Mouse (Mus musculus): Measurements from ENCODE around the gene Qpctl.
"Not testable (repeated sequence)": the region's sequence is repeated elsewhere in the genome, so short reads cannot be mapped to it uniquely, and the experiment has no call there.

Qpctl gene

DNA sequence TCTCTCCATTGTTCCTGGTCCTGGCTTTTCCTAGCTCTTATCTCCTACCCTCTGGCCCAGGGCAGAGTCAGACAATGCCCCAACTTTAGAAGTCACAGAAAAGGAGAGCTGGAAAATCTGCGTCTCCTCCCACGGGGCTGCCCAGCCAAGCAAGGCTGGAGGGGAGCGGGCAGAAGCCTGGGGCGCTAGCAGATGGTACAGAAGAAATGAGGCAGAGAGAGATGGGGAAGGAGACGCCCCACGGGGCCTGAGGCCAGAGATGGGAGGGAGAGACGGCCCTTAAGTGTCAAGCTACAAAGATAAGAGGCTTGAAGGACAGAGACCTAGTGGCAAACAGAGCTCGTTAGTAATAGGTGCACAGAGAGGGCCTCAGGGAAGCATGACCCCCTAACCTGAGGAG, 22.7 kb upstream of the Qpctl start:
- POLR2A ChIA-PET, result interaction anchor here in 3 of 4 experiments (0.6 to 1.5 kb wide), 9 partner anchors 16 to 32 kb away, joined by 3 to 4 read pairs (median 3); partner anchors contain the start of gene Snrpd2 (in 1 of the 3)
- CTCF ChIA-PET, result interaction anchor here in 2 of 4 experiments (0.8 to 1.8 kb wide), 8 partner anchors 26 to 129 kb away, joined by 3 to 6 read pairs (median 4); no protein-coding TSS in a partner anchor

DNA sequence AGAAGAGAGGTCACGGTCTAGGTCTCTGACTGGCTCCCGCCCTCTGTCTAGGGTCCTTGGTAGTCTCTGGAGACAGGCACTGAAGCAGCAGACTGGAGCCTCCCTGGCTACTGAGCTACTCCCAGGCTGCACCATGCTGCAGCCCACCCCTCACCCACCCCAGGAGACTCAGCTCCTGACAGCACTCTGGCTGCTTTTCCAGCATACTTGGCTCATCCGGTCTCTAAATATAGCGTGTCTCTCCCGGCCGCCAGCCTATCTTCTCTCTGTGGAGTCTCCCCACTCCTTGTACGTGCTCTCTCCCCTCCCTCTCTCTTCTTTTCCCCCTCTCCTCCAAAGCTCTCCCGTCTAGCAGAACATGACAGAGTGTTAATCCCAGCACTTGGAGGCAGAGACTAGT, 21.1 kb upstream of the Qpctl start:
- POLR2A ChIA-PET, result interaction anchor here in 1 of 4 experiments (1.5 kb wide), 1 partner anchor 32 kb away, joined by 3 read pairs; no protein-coding TSS in a partner anchor
- CTCF ChIA-PET, result interaction anchor here in 1 of 4 experiments (0.6 kb wide), 1 partner anchor 31 kb away, joined by 3 read pairs; no protein-coding TSS in a partner anchor

DNA sequence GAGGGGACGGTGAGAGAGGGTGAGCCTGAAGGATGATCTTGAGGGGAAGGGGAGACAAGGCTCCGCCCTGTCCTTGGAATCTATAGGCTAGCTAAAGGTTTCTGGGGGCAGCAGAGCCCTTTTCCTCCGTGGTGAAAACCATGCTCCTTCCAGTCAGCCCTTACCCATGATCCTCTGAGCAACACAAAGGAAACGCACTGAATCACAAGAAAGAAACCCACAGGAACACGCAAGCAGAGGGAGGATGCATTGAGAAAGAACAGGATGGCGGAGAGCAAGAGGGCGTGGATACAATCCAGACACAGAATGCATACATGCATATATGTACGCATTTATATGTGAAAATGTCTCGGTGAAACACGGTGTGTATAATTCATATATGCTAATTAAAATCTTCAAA, 20.4 kb upstream of the Qpctl start:
- POLR2A ChIA-PET, result interaction anchor here in 1 of 4 experiments (1.2 to 1.5 kb wide), 2 partner anchors 8 to 33 kb away, joined by 3 read pairs; no protein-coding TSS in a partner anchor
- CTCF ChIA-PET, result interaction anchor here in 2 of 4 experiments (1.0 to 1.2 kb wide), 2 partner anchors 37 to 48 kb away, joined by 3 read pairs; no protein-coding TSS in a partner anchor

DNA sequence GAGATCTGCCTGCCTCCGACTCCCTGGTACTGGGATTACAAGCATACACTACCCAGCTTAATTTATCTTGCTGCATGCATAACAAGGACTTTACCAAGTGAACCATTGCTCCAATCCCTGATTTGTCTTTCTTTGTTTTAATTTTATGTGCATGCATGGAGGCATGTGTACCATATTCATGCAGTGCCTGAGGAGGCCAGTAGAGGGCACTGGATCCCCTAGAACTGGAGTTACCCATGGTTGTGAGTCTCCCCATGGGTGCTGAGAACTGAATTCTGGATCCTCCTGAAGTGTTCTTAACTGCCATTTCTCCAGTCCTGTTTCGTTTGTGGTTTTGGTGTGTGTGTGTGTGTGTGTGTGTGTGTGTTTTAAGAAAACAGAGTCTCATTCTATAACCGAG, 17.9 kb upstream of the Qpctl start:
- ChIA-PET POLR2A (interaction anchor here in 2 of 4 experiments (1.4 to 1.5 kb wide), 2 partner anchors 47 kb away, joined by 3 to 4 read pairs; partner anchors contain the start of gene Fbxo46 (in 1 of the 2)), CTCF (interaction anchor here in 1 of 4 experiments (1.1 kb wide), 1 partner anchor 14 kb away, joined by 4 read pairs; no protein-coding TSS in a partner anchor)

DNA sequence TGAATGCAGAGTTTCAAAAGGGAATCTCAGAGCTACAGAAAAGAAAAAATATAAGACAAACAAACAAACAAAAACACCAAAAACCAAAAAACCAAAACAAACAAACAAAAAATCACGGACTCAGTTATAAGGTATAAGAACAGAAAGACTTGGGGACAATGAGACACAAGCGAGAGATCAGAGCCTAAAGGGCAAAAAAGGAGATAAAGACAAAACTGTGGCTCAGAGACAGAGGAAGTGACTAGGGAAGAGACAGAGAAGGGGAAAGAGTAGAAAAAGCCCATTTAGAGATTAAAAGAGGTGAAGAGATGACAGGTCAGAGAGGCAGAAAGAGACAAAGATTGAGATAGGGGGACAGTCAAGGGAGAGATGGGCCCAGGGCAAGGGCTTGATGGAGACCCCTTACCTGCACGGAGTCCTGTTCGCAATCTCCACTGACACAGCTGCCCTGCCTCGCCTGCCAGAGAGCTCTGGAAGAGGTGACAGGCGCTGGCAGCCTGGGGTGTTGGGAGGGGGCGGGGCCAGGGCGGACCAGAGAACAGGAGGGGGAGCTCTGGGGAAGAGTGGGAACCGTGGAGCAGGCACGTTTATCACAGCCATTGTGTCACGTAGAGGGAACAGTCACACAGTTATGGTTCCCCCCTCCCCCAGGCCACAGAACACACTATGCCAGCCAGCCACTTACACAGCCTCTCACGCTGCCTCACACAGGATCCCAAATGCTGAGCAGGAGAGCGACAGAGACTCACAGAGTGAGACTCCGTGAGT, 16.7 kb upstream of the Qpctl start, which contains the start of gene Gipr:
Gene Gipr (minus strand): TSS at position 472 of the 768 bp plus-strand sequence.
- CTCF ChIA-PET, result interaction anchor here in 3 of 4 experiments (0.5 to 3.8 kb wide), 10 partner anchors 10 to 340 kb away, joined by 3 to 31 read pairs (median 4); partner anchors contain the start of genes Eml2 (in 1 of the 3), Opa3 (in 1 of the 3) and Six5 (in 1 of the 3)

DNA sequence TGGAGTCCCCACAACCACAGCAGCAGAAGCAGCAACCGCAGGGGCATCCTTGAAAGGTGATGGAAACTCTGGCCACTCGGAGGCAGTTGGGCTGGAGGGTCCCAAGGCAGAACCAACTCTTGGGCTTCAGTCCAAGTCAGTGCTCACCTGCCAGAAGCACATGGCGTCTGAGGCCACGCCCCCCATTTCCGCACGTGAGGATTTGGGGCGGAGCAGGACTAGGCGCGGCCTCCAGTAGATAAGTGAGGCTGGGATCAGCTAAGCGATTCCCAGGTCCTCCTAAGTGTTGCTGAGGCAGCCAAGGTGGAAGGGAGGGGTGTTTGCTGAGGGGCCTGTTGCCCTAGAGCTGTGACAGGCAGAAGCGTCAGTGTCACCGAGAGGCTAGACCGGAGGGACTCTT, 15.9 kb upstream of the Qpctl start:
- ChIA-PET CTCF (interaction anchor here (0.6 to 3.8 kb wide), 24 partner anchors 9 to 273 kb away, joined by 3 to 31 read pairs (median 4); partner anchors contain the start of genes Eml2 (in 1 of the 4) and Six5 (in 1 of the 4)), POLR2A (interaction anchor here in 3 of 4 experiments (0.6 to 3.4 kb wide), 21 partner anchors 9 to 205 kb away, joined by 3 to 21 read pairs (median 5); partner anchors contain the start of genes Eml2 (in 1 of the 3), Fosb (in 1 of the 3), Snrpd2 (in 1 of the 3) and Vasp (in 1 of the 3))

More for the DNA sequence above, 16.7 kb upstream of the Qpctl start, which contains the start of gene Gipr:
- POLR2A ChIA-PET, result interaction anchor here in 3 of 4 experiments (0.6 to 3.4 kb wide), 12 partner anchors 8 to 161 kb away, joined by 3 to 21 read pairs (median 4); partner anchors contain the start of genes Eml2 (in 1 of the 3), Fbxo46 (in 1 of the 3) and Gm4969 (in 1 of the 3)

DNA sequence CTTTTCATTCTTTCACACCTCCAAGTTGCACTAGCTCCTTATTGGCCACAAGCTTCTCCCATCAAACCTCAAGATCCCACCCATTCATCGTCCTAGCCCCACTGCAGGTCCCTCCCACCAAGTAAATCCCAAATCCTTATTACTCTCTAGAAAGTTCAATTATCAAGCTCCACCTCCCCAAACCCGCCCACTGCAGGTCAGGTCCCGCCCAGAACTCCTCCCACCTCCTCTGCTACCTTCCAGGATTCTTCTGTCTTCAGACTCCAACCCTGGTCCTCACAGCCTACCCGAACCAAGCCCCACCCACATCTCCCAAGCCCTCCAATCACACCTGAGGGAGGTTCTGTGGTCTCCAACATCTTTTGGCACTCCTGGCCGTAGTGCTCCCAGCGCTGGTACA, 15.1 kb upstream of the Qpctl start:
- CTCF ChIA-PET, result interaction anchor here (0.5 to 3.8 kb wide), 51 partner anchors 8 to 272 kb away, joined by 3 to 31 read pairs (median 4); partner anchors contain the start of genes Eml2 (in 1 of the 4), Gm4969 (in 1 of the 4), Qpctl (in 1 of the 4) and Rsph6a (in 1 of the 4)
- POLR2A ChIA-PET, result interaction anchor here in 3 of 4 experiments (0.5 to 3.4 kb wide), 47 partner anchors 8 to 560 kb away, joined by 3 to 21 read pairs (median 4); partner anchors contain the start of genes Eml2 (in 2 of the 3), Ppm1n (in 2 of the 3), Snrpd2 (in 2 of the 3) and Vasp (in 2 of the 3)

DNA sequence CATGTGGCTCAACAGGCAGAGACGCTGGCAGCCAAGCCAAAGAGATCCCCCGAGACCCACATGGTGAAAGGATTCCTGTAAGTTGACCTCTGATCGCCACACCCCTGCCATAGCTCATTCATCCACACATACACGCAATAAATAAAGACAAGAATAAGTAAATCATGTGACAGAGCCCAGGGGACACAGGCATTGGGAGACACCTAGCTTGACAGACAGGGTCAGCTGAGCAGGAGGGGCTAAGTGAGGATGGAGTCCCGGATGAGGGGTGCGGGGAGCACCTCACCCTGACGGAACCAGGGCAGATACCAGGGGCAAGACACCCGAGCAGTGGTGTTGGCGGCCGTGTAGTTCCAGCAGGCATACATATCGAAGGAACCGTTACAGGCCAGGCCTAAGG, 14.7 kb upstream of the Qpctl start:
- POLR2A ChIA-PET, result interaction anchor here in 3 of 4 experiments (0.5 to 3.4 kb wide), 44 partner anchors 8 to 560 kb away, joined by 3 to 21 read pairs (median 4); partner anchors contain the start of genes Eml2 (in 2 of the 3), Ppm1n (in 2 of the 3), Snrpd2 (in 2 of the 3) and Vasp (in 2 of the 3)
- CTCF ChIA-PET, result interaction anchor here (0.5 to 3.8 kb wide), 44 partner anchors 8 to 272 kb away, joined by 3 to 31 read pairs (median 4); partner anchors contain the start of genes Eml2 (in 1 of the 4), Gm4969 (in 1 of the 4), Qpctl (in 1 of the 4) and Rsph6a (in 1 of the 4)

DNA sequence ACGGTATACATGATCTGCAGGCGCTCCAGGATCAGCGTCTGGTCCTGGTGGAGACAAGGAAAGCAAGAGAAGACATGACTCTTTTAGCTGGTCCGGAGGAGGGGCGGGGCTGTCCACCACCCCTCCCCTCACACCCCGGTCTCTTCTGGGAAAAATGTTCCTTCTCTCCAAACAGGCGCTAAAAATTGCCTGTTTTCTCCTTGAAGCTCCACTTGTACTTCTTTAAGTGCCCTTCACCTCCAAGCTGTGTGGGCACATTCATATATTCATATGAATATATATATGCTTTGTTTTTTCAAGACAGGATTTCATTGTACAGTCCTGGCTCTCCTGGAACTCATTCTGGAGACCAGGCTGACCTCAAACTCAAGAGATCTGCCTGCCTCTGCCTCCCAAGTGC, 13.8 kb upstream of the Qpctl start:
- ChIA-PET POLR2A (interaction anchor here in 2 of 4 experiments (1.4 to 3.4 kb wide), 7 partner anchors 13 to 146 kb away, joined by 5 to 21 read pairs (median 10); partner anchors contain the start of genes Eml2 (in 2 of the 2), Fbxo46 (in 1 of the 2), Fosb (in 1 of the 2) and Qpctl (in 1 of the 2)), CTCF (interaction anchor here in 3 of 4 experiments (0.9 to 3.8 kb wide), 6 partner anchors 13 to 76 kb away, joined by 3 to 31 read pairs (median 4); partner anchors contain the start of gene Eml2 (in 1 of the 3))

DNA sequence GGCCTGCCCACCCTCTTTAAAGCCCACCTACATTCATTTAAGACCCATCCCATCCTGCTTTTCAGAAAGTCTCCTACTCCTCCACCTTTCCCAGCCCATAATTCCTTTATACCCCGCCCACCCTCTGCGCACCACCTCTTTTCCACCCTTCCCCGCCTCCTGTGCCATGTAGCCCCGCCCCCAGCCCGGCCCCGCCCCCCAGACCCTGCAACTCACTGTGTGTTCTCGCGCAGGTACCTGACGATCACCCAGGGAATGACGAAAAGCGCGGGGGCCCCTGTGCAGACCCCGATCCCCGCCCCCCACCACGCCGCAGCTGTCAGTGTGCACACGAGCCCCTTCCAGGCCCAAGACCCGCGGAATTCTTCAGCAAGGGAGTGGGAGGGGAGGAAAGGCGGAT, 11.0 kb upstream of the Qpctl start:
- ChIA-PET CTCF (no interaction called here), POLR2A (interaction anchor here in 1 of 4 experiments (0.6 kb wide), 1 partner anchor 67 kb away, joined by 3 read pairs; no protein-coding TSS in a partner anchor)

DNA sequence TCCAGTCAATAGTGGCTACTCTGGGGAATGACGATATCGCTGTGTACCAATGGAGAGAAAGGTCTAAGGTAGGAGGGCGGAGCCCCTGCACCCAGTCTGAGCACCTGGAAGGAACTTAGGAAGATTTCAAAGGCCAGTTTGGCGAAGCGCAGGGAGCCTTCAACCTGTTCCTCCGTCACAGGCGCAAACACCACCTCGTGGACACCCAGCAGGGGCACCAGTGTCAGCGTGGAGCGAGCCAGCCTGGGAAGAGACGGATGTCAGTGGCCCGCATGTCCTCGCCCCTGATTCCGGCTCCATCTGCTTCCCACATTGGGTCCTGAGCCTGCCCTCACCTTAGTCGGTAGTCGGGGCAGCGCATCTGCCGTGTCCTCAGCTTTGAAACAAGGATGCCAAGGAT, 10.3 kb upstream of the Qpctl start:
- CTCF ChIA-PET, result interaction anchor here in 1 of 4 experiments (0.8 to 1.2 kb wide), 2 partner anchors 19 to 24 kb away, joined by 3 read pairs; no protein-coding TSS in a partner anchor
- POLR2A ChIA-PET, result interaction anchor here in 1 of 4 experiments (1.1 kb wide), 1 partner anchor 14 kb away, joined by 3 read pairs; no protein-coding TSS in a partner anchor

DNA sequence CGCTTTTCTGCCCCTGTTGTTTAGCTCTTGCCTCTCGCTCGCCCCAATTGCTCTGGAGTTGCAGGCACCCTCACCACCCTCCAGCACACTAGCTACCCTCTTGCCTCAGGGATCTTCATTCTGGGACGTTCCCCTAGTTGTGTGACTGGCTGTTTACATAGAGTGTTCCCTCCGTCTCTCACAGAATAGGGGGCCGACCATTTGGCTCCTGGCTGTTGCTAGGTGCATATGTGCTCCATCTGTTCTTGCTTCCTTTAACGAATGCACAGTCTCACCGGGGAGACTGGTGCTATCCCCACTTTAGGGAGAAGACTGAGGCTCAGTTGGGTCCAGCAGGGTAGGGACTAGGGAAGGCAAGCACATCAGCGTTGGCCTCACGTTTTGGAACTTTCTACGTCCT, 9.5 kb upstream of the Qpctl start:
- POLR2A ChIA-PET, result interaction anchor here in 2 of 4 experiments (1.1 to 1.4 kb wide), 2 partner anchors 8 to 13 kb away, joined by 3 read pairs; partner anchors contain the start of gene Gipr (in 1 of the 2)

DNA sequence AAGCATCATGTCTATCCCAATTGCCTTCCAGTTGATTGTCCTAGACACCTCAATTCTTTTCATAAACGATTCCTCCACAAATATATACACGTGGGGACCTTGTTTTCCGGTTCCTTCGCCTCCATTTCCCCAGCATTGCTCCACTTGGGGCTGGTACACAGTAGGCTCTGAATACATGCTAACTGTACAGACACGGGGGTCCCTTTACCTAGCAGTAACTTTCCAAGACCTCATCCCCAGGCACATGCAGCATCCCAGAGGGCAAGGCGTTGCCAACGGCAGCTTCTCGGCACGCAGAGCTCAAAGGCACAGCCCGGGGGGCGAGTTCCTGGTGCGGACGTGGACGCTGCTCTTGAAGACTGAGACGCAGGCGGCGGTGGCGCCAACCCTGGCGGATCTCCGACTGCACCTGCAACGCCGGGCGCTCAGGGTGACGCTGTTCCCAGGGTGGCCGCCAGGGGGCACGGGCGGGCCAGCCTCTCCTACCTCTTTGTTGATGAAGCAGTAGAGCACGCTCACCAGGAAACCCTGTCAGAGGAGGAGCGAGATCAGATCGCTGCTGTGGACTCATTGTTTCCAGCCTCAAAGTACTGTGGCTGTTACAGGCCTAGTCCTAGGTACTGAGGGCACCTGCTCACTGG, 8.2 kb upstream of the Qpctl start:
- ChIA-PET POLR2A (interaction anchor here in 1 of 4 experiments (1.4 to 1.6 kb wide), 3 partner anchors 9 to 21 kb away, joined by 3 to 5 read pairs (median 4); partner anchors contain the start of genes Eml2 and Gipr), CTCF (interaction anchor here in 2 of 4 experiments (0.8 to 1.7 kb wide), 4 partner anchors 12 to 138 kb away, joined by 3 to 5 read pairs (median 3); partner anchors contain the start of gene Ppm1n (in 1 of the 2))

More for the DNA sequence above, 9.5 kb upstream of the Qpctl start:
- CTCF ChIA-PET, result interaction anchor here in 2 of 4 experiments (1.1 to 1.7 kb wide), 3 partner anchors 13 to 23 kb away, joined by 3 to 5 read pairs (median 3); no protein-coding TSS in a partner anchor

DNA sequence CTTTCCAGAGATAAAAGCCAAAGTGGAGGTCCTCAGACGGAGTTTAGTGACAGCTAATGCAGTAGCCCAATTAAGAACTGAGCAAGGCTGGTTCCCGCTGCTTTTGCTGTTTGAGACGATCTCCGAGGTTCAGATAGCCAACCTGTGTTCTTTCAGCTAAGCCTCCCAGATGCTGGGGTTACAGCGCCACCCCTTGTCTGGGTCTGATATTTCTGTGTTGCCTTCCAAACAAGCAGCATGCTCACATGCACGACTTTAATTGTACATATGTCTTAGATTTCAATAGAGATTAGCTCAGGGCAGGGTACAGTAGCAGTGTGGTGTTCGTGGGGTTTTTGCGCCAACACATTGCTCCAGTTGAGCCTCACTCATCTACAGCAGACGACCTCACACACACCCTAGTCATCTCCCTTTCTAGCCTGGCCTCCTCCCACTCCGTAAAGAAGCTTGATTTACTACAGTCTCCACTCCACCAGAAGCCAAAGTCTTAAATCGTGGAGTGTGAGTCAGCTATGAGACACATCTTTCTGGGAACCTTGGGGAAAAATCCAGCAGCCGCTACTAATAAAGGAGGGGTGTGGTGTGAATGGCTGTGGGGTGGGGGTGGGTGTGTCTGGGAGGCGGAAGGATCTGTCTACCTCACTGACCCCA, 6.9 kb upstream of the Qpctl start:
- CTCF ChIA-PET, result interaction anchor here (0.5 to 1.6 kb wide), 28 partner anchors 8 to 595 kb away, joined by 3 to 10 read pairs (median 4); partner anchors contain the start of genes Dmwd (in 2 of the 4), Fosb (in 1 of the 4), Gipr (in 1 of the 4) and Gm4969 (in 1 of the 4)

DNA sequence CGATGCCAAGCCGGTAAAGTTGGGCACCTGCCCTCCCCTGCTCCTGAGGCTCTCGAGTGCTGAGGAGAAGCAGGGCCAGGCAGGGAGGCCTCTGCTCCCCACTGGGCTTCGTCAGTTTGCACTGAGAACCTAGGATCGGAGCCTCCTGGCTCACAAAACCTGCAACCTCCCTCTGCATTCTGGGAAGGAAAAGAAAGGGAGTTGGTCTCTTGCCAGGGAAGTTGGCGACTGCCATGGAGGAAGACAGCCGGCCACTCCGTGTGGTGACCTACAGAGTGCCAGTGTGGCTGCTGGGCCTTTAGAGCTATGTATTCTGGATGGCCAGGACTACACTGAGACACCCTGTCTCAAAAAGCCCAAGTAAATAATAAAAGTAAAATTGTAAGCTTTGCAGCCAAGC, 5.7 kb upstream of the Qpctl start:
- CTCF ChIA-PET, result interaction anchor here in 3 of 4 experiments (0.5 to 1.4 kb wide), 4 partner anchors 9 to 117 kb away, joined by 3 to 8 read pairs (median 4); partner anchors contain the start of gene Dmwd (in 1 of the 3)
- POLR2A ChIA-PET, result interaction anchor here in 3 of 4 experiments (0.7 to 1.7 kb wide), 10 partner anchors 10 to 152 kb away, joined by 3 to 9 read pairs (median 4); partner anchors contain the start of gene Six5 (in 1 of the 3)

More for the DNA sequence above, 6.9 kb upstream of the Qpctl start:
- POLR2A ChIA-PET, result interaction anchor here in 3 of 4 experiments (0.5 to 1.7 kb wide), 19 partner anchors 8 to 590 kb away, joined by 3 to 9 read pairs (median 4); partner anchors contain the start of genes Eml2 (in 1 of the 3), Six5 (in 1 of the 3) and Vasp (in 1 of the 3)

DNA sequence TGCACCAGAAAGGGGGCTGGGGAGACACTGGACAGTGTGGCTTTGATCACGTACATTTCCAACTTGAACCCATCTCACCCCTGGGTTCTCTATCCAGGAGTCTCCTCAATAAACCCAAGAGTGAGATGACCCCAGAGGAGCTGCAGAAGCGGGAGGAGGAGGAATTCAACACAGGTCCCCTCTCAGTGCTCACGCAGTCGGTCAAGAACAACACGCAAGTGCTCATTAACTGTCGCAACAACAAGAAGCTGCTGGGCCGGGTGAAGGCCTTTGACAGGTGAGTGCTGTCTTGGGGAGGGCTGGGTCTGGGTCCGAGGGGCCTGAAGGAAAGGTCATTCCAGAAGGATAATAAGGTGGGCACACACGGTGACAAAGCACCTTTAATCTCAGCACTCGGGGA, 2.0 kb upstream of the Qpctl start:
- POLR2A ChIA-PET, result interaction anchor here in 2 of 4 experiments (1.0 to 1.6 kb wide), 2 partner anchors 13 kb away, joined by 3 to 9 read pairs; no protein-coding TSS in a partner anchor
- CTCF ChIA-PET, result not testable (repeated sequence)
